Mouse (Mus musculus) heart, embryonic 10.5 days (tissue): Measurements from ENCODE around the gene Mak. TPM values are rescaled to one million over a fixed set of nuclear protein-coding genes. Genes with fewer than 3 reads are reported as not detected.

Source experiments
- DNase-seq: peaks from one replicate; pipeline ENCODE4 v3.0.0-alpha.2; 2017; ENCODE audit warnings: low spot score
- H3K27ac ChIP-seq: fragments of 300-500 bp; sonication (generic); 2 replicates; pipeline ENCODE4 v1.5.1; 2016; ENCODE audit warnings: mild to moderate bottlenecking
- H3K27me3 ChIP-seq: fragments of 300-500 bp; sonication (generic); 2 replicates; pipeline ENCODE4 v1.6.1; 2016; ENCODE audit warnings: mild to moderate bottlenecking; ENCODE audit not compliant: poor library complexity, insufficient read depth, severe bottlenecking
- H3K36me3 ChIP-seq: fragments of 300-500 bp; sonication (generic); 2 replicates; pipeline ENCODE4 v1.6.1; 2016; ENCODE audit warnings: mild to moderate bottlenecking, moderate library complexity
- H3K4me1 ChIP-seq: fragments of 300-500 bp; sonication (generic); 2 replicates; pipeline ENCODE4 v1.6.1; 2016; ENCODE audit warnings: mild to moderate bottlenecking
- H3K4me3 ChIP-seq: fragments of 300-500 bp; sonication (generic); 2 replicates; pipeline ENCODE4 v1.5.1; 2016; ENCODE audit warnings: mild to moderate bottlenecking, moderate library complexity
- H3K9me3 ChIP-seq: fragments of 300-500 bp; sonication (generic); 2 replicates; pipeline ENCODE4 v1.6.1; 2016; ENCODE audit warnings: mild to moderate bottlenecking, moderate library complexity
- WGBS: fragments of 180-500 bp; shearing (Covaris S2); methylation state at CpG from one replicate; pipeline ENCODE4 v1.1.7; 2016; 5-methylcytosine and 5-hydroxymethylcytosine counted together
- polyA plus RNA-seq: library from polyadenylated mRNA; unstranded; fragments of >200 nt; fragmentation: Nextera tagmentation; extraction: Ambion mirVana; gene quantifications from 2 replicates; pipeline ENCODE4 v1.2.1, GENCODE M21; 2016

Mak gene
- polyA plus RNA-seq, 1 experiment from 2014 or later = 0.53 TPM

DNA sequence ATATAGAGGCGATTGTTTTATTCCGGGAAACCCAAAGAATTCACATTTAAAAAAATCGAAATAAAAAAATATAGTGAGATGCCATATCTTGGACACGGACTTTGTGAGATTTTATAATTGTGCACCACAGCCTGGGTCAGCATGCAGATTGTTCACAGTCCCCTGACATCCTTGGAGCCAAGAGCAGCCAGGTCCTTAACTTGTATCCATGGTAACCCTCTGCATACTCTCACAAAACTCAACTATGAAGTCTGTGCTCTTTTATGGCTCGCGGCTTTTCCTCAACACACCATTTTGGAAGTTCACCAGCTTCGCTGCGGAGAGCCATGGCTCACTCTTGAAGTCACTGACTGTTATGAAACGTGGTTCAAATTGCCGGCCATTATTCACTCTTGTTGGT lies 14.7 kb upstream of the Mak start:
- DNase-seq = peak; percentile 46
- H3K9me3 ChIP-seq = no peaks in the 10 kb centered on the region
- H3K27ac ChIP-seq = no peak overlapping the region
- H3K4me1 ChIP-seq = peaks cover 14% of the 10 kb centered on the region; the same call in 1 of the 2 replicates
- H3K4me3 ChIP-seq = no peak overlapping the region
- no peaks in the 10 kb centered on the region for H3K36me3 ChIP-seq
- H3K27me3 ChIP-seq = no peaks in the 10 kb centered on the region
- WGBS = 82% methylated on average over 10 of the region's 10 CpGs

DNA sequence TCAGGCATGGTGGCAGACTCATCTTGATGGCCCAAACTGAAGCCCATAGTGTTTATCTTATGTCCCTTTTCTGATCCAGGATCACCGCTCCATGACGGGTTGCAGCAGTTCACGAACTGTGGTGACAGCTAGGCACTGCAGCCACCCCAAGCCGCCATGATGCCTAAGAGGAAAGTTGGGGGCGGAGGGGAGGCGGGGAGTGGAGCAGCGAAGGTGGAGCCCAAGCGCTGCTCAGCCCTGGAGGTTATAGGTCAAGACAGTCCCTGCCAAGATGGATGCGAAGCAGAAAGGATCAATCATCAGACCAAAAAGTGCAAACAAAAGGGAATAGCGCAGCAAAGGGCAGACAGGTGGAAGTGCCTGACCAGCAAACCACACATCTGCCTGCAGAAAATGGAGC lies 11.8 kb upstream of the Mak start:
- H3K27me3 ChIP-seq = no peaks in the 10 kb centered on the region
- no peak overlapping the region for H3K4me3 ChIP-seq
- H3K27ac ChIP-seq = no peak overlapping the region
- peaks cover 5% of the 10 kb centered on the region; the same call in 1 of the 2 replicates for H3K4me1 ChIP-seq
- H3K9me3 ChIP-seq = no peaks in the 10 kb centered on the region
- H3K36me3 ChIP-seq = no peaks in the 10 kb centered on the region
- DNase-seq = peak; percentile 66
- 21% methylated on average over 10 of the region's 10 CpGs for WGBS

DNA sequence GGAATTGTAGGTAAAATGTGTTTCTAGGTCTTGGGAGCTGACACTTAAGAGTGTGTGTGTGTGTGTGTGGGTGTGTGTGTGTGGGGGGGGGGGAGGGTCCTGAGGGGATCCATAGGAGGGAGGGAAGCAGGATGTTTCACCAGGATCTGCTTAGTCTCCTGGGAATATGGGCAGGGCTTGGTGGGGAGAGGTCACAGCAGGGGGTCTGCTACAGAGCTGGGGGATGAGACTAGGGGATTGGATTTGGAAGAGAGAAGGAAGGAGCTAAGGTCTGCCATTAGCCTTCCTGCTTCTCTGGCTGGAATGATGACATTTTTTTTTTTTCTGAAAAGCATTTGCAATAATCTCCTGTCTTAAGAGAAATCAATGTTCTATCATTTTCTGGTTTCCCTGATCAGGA lies 9.2 kb upstream of the Mak start:
- Histone ChIP-seq H3K27me3 (no peaks in the 10 kb centered on the region), H3K9me3 (no peaks in the 10 kb centered on the region), H3K4me1 (peaks cover 5% of the 10 kb centered on the region; the same call in 1 of the 2 replicates), H3K27ac (no peak overlapping the region), H3K4me3 (no peak overlapping the region), H3K36me3 (no peaks in the 10 kb centered on the region)
- peak; percentile 38 for DNase-seq

DNA sequence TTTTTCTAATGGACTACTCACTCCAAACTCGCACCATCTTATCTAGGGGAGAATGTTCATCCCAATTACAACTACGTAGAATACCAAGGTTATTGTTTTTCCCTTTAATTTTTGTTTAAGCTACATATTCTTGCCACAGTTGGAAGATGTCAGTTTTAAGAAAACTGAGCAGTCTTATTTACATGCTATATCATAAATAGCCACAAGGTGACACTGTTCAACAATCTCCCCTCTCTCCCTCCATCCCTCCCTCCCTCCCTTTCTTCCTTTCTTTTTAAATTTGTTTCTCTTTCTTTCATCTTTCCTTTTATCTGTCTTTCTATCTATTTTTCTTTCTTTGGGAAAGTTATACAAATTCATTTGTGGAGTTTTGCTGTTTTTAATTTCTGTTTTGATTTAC lies 5.6 kb upstream of the Mak start:
- no peak overlapping the region for H3K4me3 ChIP-seq
- H3K36me3 ChIP-seq = no peaks in the 10 kb centered on the region
- 22% methylated on average over 2 of the region's 2 CpGs for WGBS
- H3K27me3 ChIP-seq = peaks cover 19% of the 10 kb centered on the region; the same call in 1 of the 2 replicates
- DNase-seq = peak; percentile 13
- H3K4me1 ChIP-seq = no peaks in the 10 kb centered on the region
- H3K27ac ChIP-seq = no peak overlapping the region
- H3K9me3 ChIP-seq = no peaks in the 10 kb centered on the region

DNA sequence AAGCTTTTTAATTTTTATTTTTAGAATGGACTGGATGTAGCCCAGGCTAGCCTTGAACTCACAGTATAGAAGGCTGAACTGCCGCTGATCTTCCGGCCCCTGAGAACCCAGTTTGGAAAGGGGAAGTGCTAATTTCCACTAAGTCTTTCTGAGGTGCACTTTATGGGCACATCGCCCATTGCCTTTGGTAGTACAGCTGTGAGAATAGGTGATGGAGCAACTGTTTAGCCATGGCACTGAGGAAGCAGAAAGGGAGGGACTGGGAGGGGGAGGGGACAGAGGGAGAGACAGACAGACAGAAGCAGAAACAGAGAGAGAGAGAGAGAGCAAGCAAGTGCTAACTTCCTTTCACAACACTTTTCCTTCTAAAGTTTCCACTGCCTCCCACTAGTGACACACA lies 5.0 kb upstream of the Mak start:
- 77% methylated on average over 3 of the region's 3 CpGs for WGBS
- H3K9me3 ChIP-seq = no peaks in the 10 kb centered on the region

DNA sequence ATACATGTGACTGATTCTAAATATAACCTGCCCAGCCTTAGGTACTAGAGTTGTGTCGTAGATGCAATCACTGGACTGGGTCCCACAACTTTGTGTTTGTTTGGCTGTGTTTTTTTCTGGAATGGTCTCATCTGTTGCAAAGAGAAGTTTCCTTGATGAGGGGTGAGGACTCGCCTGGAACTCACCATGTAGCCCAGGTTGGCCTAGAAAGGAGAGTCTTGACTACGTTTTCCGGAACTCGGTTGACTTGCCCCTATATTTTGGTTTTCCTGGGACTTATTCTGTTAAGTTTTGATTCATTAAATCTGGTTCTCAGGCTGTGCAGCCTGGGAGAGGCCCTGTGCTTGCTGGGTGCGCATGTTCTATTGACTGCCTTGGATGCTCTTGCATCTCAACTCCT lies 1.2 kb upstream of the Mak start:
- Histone ChIP-seq H3K4me3 (no peak overlapping the region), H3K36me3 (no peaks in the 10 kb centered on the region), H3K4me1 (peaks cover 13% of the 10 kb centered on the region), H3K27me3 (peaks cover 39% of the 10 kb centered on the region; the same call in 1 of the 2 replicates), H3K27ac (no peak overlapping the region), H3K9me3 (no peaks in the 10 kb centered on the region)
- peak; percentile 42 for DNase-seq
- 88% methylated on average over 6 of the region's 6 CpGs for WGBS

More for the DNA sequence above, 5.0 kb upstream of the Mak start:
- no peak for DNase-seq
- no peak overlapping the region for H3K27ac ChIP-seq
- H3K27me3 ChIP-seq = peaks cover 22% of the 10 kb centered on the region; the same call in 1 of the 2 replicates
- no peaks in the 10 kb centered on the region for H3K36me3 ChIP-seq
- H3K4me1 ChIP-seq = peaks cover 1% of the 10 kb centered on the region
- no peak overlapping the region for H3K4me3 ChIP-seq

DNA sequence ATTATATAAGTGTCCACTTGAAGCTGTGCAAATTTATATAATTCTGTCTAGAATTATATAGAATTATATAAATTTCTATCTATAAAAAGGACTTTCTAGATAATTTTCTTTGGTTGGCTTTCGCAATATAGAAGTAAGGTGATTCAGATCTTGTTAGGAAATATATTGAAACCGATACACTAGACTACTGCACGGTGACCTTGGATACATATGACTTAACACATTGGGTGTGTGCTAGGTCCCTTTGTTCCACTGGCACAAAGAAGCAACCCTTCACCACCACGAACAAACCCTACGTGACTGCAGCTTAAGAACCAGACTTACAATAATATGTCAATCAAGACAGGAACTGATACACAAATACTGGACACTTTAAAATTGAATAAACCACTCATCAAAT lies 353 bp upstream of the Mak start:
- Histone ChIP-seq H3K36me3 (no peaks in the 10 kb centered on the region), H3K27me3 (peaks cover 39% of the 10 kb centered on the region; the same call in 1 of the 2 replicates), H3K4me1 (peaks cover 13% of the 10 kb centered on the region), H3K27ac (no peak overlapping the region), H3K4me3 (peak overlapping the region; percentile 67; the same call in 1 of the 2 replicates), H3K9me3 (no peaks in the 10 kb centered on the region)
- WGBS = 59% methylated on average over 5 of the region's 5 CpGs
- DNase-seq = peak; percentile 30

DNA sequence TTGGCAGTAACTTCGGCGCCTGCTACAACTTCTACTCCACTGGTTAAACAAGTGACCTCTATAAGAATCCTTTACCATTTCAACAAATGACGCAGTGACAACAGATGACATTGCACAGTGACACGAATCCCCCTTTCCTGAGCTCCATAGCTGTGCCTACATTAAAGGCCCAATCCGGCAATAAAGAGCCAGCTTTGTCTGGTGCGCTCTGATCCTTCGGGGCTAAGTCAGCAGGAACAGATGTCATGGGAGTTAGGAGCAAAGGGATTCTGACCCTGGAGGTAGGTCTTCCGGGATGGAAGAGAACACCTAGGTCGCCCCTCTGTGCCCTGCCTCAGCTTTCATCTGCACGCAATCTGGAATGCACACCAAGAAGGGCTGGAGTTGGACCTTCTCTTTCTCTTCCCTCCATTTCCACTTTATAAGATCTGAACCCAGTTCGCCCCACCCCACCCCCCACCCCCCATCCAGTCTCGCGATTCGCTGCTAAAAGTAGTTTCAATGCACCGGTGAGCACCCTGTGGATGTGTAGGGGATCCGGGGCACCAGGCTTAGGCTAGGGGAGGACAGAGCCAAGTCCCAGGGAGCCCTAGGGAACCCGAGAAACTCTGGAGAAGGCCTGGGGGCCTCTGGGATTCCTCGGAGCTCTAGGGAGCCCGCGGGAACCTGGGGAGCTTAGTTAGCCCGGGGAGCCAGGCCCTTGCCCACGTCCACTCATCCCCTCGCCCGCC lies 651 bp downstream of the Mak start:
- 9% methylated on average over 24 of the region's 24 CpGs for WGBS
- Histone ChIP-seq H3K27me3 (peaks cover 39% of the 10 kb centered on the region; the same call in 1 of the 2 replicates), H3K27ac (peak overlapping the region; percentile 72), H3K9me3 (no peaks in the 10 kb centered on the region), H3K36me3 (no peaks in the 10 kb centered on the region), H3K4me1 (peaks cover 13% of the 10 kb centered on the region), H3K4me3 (peak overlapping the region; percentile 67)
- DNase-seq = no peak

DNA sequence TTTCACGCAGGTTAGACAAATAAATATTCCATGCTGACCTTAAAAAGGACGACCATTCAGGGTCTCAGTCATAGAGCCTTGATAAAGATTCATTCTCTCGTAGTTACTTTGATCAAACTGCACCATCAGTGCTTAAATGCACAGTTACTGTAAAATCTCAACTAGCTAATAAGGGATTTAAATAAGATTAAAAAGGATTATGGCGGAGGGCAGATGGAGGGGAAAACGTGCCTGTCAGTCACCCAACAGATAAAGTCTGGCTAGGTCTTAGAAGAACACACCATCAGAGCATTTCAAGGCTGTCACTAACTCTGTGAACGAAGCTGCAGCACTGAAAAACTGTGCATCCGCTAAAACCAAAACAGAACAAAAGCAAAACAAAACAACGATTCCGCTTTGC lies 1.6 kb downstream of the Mak start:
- Histone ChIP-seq H3K4me1 (peaks cover 13% of the 10 kb centered on the region), H3K36me3 (no peaks in the 10 kb centered on the region), H3K9me3 (no peaks in the 10 kb centered on the region), H3K4me3 (no peak overlapping the region), H3K27me3 (peaks cover 39% of the 10 kb centered on the region; the same call in 1 of the 2 replicates), H3K27ac (no peak overlapping the region)
- 68% methylated on average over 9 of the region's 9 CpGs for WGBS
- DNase-seq = no peak

DNA sequence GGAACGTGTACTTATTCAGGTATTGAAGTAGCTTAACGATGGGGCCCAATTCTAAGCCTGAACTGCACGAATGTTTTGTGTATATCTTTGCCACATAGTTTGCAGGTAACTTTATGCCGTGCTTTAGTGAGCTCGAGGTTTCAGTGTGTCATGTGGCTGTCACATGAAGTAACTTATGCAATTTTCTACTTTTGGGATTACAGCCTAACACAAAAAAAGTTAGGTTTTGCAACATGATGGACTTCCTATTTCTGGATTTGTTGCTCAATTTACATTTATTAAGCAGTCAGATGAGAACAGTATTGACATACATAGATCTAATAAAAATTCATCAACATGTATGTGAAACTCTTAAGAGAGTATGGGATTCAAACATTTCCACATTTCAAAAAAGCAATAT lies 5.7 kb downstream of the Mak start:
- Histone ChIP-seq H3K4me3 (no peak overlapping the region), H3K9me3 (no peaks in the 10 kb centered on the region), H3K36me3 (no peaks in the 10 kb centered on the region), H3K4me1 (peaks cover 5% of the 10 kb centered on the region), H3K27me3 (peaks cover 12% of the 10 kb centered on the region; the same call in 1 of the 2 replicates), H3K27ac (no peak overlapping the region)
- no peak for DNase-seq
- WGBS = 86% methylated on average over 5 of the region's 5 CpGs

DNA sequence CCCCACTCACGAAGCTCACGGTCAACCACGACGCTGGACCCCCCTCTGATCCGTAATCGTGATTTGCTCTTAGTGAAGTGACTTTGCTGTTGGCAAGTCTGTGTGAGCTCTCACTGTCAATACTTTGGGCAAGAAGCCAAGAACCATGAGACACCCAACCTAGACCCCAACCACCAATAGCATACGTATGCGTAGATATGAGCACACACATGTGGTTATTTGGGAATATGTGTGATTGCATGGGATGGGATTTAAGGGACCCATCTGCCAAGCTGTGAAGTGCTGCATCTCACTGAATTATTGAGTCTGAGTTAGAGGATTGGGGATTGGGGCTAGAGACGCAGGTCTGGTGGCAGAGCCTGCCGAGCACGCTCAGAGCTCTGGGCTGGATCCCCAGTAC lies 7.9 kb downstream of the Mak start:
- Histone ChIP-seq H3K27me3 (no peaks in the 10 kb centered on the region), H3K4me3 (no peak overlapping the region), H3K36me3 (no peaks in the 10 kb centered on the region), H3K4me1 (no peaks in the 10 kb centered on the region), H3K9me3 (no peaks in the 10 kb centered on the region), H3K27ac (no peak overlapping the region)
- no peak for DNase-seq
- WGBS = 88% methylated on average over 11 of the region's 11 CpGs

DNA sequence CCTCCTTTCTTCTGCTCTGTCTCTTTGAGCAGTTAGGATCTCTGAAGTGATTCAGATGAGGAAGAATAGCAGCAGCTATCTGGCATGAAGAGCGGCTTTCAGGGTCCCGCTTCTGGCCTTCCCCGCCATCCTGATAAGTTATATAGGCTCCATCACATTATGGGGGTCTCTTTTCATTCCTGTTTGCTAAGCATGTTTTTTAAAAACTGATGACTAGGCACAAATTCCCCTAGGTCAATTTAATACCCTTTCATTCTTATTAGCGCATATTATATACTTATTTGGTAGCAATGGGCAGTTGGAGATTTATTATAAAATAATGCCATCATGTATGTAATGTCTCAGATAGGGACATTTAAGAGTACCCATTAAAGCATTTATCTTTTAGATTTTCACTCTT lies 11.9 kb downstream of the Mak start:
- WGBS = 88% methylated on average over 4 of the region's 4 CpGs
- Histone ChIP-seq H3K4me3 (no peak overlapping the region), H3K27ac (no peak overlapping the region), H3K9me3 (no peaks in the 10 kb centered on the region), H3K27me3 (no peaks in the 10 kb centered on the region), H3K36me3 (no peaks in the 10 kb centered on the region), H3K4me1 (no peaks in the 10 kb centered on the region)
- DNase-seq = no peak

DNA sequence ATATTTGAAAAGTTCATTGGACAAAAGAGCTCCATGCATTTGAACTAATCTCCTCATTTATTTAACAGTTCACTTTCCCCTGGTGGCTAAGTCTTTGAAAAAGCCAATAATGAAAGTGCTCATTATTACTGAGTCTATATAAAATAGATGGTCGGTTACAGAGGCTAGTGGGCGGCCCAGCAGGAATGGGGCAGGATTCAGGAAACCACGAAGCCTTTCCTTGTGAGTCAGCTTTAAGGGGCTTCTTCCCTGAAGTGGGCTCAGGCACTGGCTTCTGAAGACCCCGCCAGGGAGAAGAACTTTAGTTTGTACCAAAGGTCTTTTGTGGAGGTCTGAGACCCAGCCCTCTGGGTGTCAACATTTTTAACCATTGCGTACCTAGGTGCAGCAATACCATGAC lies 27.5 kb downstream of the Mak start:
- WGBS = 76% methylated on average over 5 of the region's 5 CpGs
- Histone ChIP-seq H3K4me3 (no peak overlapping the region), H3K9me3 (no peaks in the 10 kb centered on the region), H3K36me3 (no peaks in the 10 kb centered on the region), H3K27ac (no peak overlapping the region), H3K27me3 (no peaks in the 10 kb centered on the region), H3K4me1 (no peaks in the 10 kb centered on the region)
- no peak for DNase-seq

DNA sequence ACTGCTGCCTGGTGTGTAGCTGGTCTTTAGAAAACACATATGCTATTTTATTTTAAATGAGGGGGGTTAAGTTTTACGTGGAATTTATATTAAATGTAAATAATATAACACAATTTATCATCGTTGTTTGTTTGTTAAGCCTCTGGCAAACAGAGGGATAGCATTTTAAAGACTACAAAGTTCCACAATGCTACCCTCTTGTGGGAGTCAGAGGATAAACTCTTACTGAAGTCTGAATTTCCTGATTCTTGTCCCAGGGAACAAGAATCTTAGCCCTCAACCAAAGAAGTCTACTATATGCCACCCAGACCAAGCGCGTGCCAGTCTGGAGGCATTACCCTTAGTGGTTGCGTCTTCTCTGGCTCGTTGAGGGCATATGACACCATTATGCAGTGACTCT lies 32.2 kb downstream of the Mak start:
- Histone ChIP-seq H3K4me3 (no peak overlapping the region), H3K4me1 (no peaks in the 10 kb centered on the region), H3K36me3 (no peaks in the 10 kb centered on the region), H3K27ac (no peak overlapping the region), H3K9me3 (no peaks in the 10 kb centered on the region), H3K27me3 (no peaks in the 10 kb centered on the region)
- DNase-seq = no peak
- 80% methylated on average over 6 of the region's 6 CpGs for WGBS
